Mouse (Mus musculus): ENCODE measurements around the gene Gm16223. TPM values are rescaled to one million over a fixed set of nuclear protein-coding genes. Genes with fewer than 3 reads are reported as not detected.

The Gm16223 gene
- total and polyA plus RNA-seq, 2 experiments from 2014 or later, result not detected

GRCm38 (mm10) chr5:42055151-42055550 is 12.6 kb upstream of the Gm16223 start:
- Histone ChIP-seq H3K27ac (ENCODE audit: low read depth) (no peak overlapping the region), H3K9ac (replicated peaks; ENCODE audit: low read depth, low read length) (no peak overlapping the region), H3K36me3 (replicated peaks; ENCODE audit: control insufficient read depth, insufficient read depth, low read length) (no peaks in the 10 kb centered on the region), H3K27me3 (ENCODE audit: control insufficient read depth, insufficient read depth, low read length) (no peaks in the 10 kb centered on the region), H3K4me1 (ENCODE audit: control insufficient read depth, insufficient read depth) (no peaks in the 10 kb centered on the region), H3K9me3 (replicated peaks; ENCODE audit: control insufficient read depth, low read length) (no peaks in the 10 kb centered on the region), H3K4me2 (ENCODE audit: low read depth, low read length) (no peak overlapping the region), H3K4me3 (ENCODE audit: low read depth, low read length) (no peak overlapping the region)
- ATAC-seq (ENCODE audit: insufficient read depth, low read depth) (no peak), DNase-seq (ENCODE audit: low spot score) (no peak)
- WGBS, result 82% methylated on average over 5 of the region's 5 CpGs
- no peak for TF ChIP-seq CTCF (IDR thresholded peaks at IDR 0.05; ENCODE audit: low read depth)
- TF ChIP-seq EP300 (IDR thresholded peaks at IDR 0.05; ENCODE audit: low read depth), result no peak

GRCm38 (mm10) chr5:42065090-42065489 is 2.7 kb upstream of the Gm16223 start:
- H3K36me3 ChIP-seq (replicated peaks; ENCODE audit: control insufficient read depth, insufficient read depth, low read length), result no peaks in the 10 kb centered on the region
- ATAC-seq (ENCODE audit: insufficient read depth, low read depth) (no peak), DNase-seq (ENCODE audit: low spot score) (no peak)
- H3K4me2 ChIP-seq (ENCODE audit: low read depth, low read length), result no peak overlapping the region
- no peak overlapping the region for H3K27ac ChIP-seq (ENCODE audit: low read depth)
- H3K9ac ChIP-seq (replicated peaks; ENCODE audit: low read depth, low read length), result no peak overlapping the region
- TF ChIP-seq CTCF (IDR thresholded peaks at IDR 0.05; ENCODE audit: low read depth), result no peak
- no peak for TF ChIP-seq EP300 (IDR thresholded peaks at IDR 0.05; ENCODE audit: low read depth)
- no peaks in the 10 kb centered on the region for H3K27me3 ChIP-seq (ENCODE audit: control insufficient read depth, insufficient read depth, low read length)
- 25% methylated on average over 2 of the region's 2 CpGs for WGBS
- no peak overlapping the region for H3K4me3 ChIP-seq (ENCODE audit: low read depth, low read length)
- no peaks in the 10 kb centered on the region for H3K4me1 ChIP-seq (ENCODE audit: control insufficient read depth, insufficient read depth)
- no peaks in the 10 kb centered on the region for H3K9me3 ChIP-seq (replicated peaks; ENCODE audit: control insufficient read depth, low read length)

GRCm38 (mm10) chr5:42067075-42067474 is 685 bp upstream of the Gm16223 start:
- H3K4me2 ChIP-seq (ENCODE audit: low read depth, low read length), result no peak overlapping the region
- H3K4me3 ChIP-seq (ENCODE audit: low read depth, low read length), result no peak overlapping the region
- ATAC-seq (ENCODE audit: insufficient read depth, low read depth) (no peak), DNase-seq (ENCODE audit: low spot score) (no peak)
- H3K4me1 ChIP-seq (ENCODE audit: control insufficient read depth, insufficient read depth), result no peaks in the 10 kb centered on the region
- H3K27ac ChIP-seq (ENCODE audit: low read depth), result no peak overlapping the region
- 67% methylated on average over 3 of the region's 3 CpGs for WGBS
- H3K36me3 ChIP-seq (replicated peaks; ENCODE audit: control insufficient read depth, insufficient read depth, low read length), result no peaks in the 10 kb centered on the region
- no peaks in the 10 kb centered on the region for H3K27me3 ChIP-seq (ENCODE audit: control insufficient read depth, insufficient read depth, low read length)
- no peak for TF ChIP-seq CTCF (IDR thresholded peaks at IDR 0.05; ENCODE audit: low read depth)
- no peak for TF ChIP-seq EP300 (IDR thresholded peaks at IDR 0.05; ENCODE audit: low read depth)
- no peaks in the 10 kb centered on the region for H3K9me3 ChIP-seq (replicated peaks; ENCODE audit: control insufficient read depth, low read length)
- no peak overlapping the region for H3K9ac ChIP-seq (replicated peaks; ENCODE audit: low read depth, low read length)

GRCm38 (mm10) chr5:42068188-42068579 is 424 bp downstream of the Gm16223 start:
- Histone ChIP-seq H3K9ac (replicated peaks; ENCODE audit: low read depth, low read length) (no peak overlapping the region), H3K27me3 (ENCODE audit: control insufficient read depth, insufficient read depth, low read length) (no peaks in the 10 kb centered on the region), H3K27ac (ENCODE audit: low read depth) (no peak overlapping the region), H3K4me1 (ENCODE audit: control insufficient read depth, insufficient read depth) (no peaks in the 10 kb centered on the region), H3K9me3 (replicated peaks; ENCODE audit: control insufficient read depth, low read length) (no peaks in the 10 kb centered on the region), H3K4me2 (ENCODE audit: low read depth, low read length) (no peak overlapping the region), H3K4me3 (ENCODE audit: low read depth, low read length) (no peak overlapping the region), H3K36me3 (replicated peaks; ENCODE audit: control insufficient read depth, insufficient read depth, low read length) (no peaks in the 10 kb centered on the region)
- TF ChIP-seq CTCF (IDR thresholded peaks at IDR 0.05; ENCODE audit: low read depth), result no peak
- no peak for TF ChIP-seq EP300 (IDR thresholded peaks at IDR 0.05; ENCODE audit: low read depth)
- ATAC-seq (ENCODE audit: insufficient read depth, low read depth) (no peak), DNase-seq (ENCODE audit: low spot score) (no peak)
- WGBS, result 46% methylated on average over 1 of the region's 1 CpGs

GRCm38 (mm10) chr5:42116586-42117346 is 49.0 kb downstream of the Gm16223 start:
- Histone ChIP-seq H3K4me2 (ENCODE audit: low read depth, low read length) (no peak overlapping the region), H3K9ac (replicated peaks; ENCODE audit: low read depth, low read length) (no peak overlapping the region), H3K4me3 (ENCODE audit: low read depth, low read length) (no peak overlapping the region), H3K36me3 (replicated peaks; ENCODE audit: control insufficient read depth, insufficient read depth, low read length) (no peaks in the 10 kb centered on the region), H3K4me1 (ENCODE audit: control insufficient read depth, insufficient read depth) (no peaks in the 10 kb centered on the region), H3K27ac (ENCODE audit: low read depth) (no peak overlapping the region), H3K9me3 (replicated peaks; ENCODE audit: control insufficient read depth, low read length) (no peaks in the 10 kb centered on the region), H3K27me3 (ENCODE audit: control insufficient read depth, insufficient read depth, low read length) (no peaks in the 10 kb centered on the region)
- ATAC-seq (ENCODE audit: insufficient read depth, low read depth) (no peak), DNase-seq (ENCODE audit: low spot score) (no peak)
- TF ChIP-seq CTCF (IDR thresholded peaks at IDR 0.05; ENCODE audit: low read depth), result no peak
- WGBS, result 75% methylated on average over 5 of the region's 5 CpGs

GRCm38 (mm10) chr5:42125562-42125961 is 57.8 kb downstream of the Gm16223 start:
- no peaks in the 10 kb centered on the region for H3K4me1 ChIP-seq (ENCODE audit: control insufficient read depth, insufficient read depth)
- TF ChIP-seq EP300 (IDR thresholded peaks at IDR 0.05; ENCODE audit: low read depth) (no peak), CTCF (IDR thresholded peaks at IDR 0.05; ENCODE audit: low read depth) (no peak)
- H3K27ac ChIP-seq (ENCODE audit: low read depth), result no peak overlapping the region
- H3K4me3 ChIP-seq (ENCODE audit: low read depth, low read length), result no peak overlapping the region
- no peak overlapping the region for H3K9ac ChIP-seq (replicated peaks; ENCODE audit: low read depth, low read length)
- no peak for DNase-seq (ENCODE audit: low spot score)
- ATAC-seq (ENCODE audit: insufficient read depth, low read depth), result no peak
- H3K36me3 ChIP-seq (replicated peaks; ENCODE audit: control insufficient read depth, insufficient read depth, low read length), result no peaks in the 10 kb centered on the region
- no peak overlapping the region for H3K4me2 ChIP-seq (ENCODE audit: low read depth, low read length)
- no peaks in the 10 kb centered on the region for H3K27me3 ChIP-seq (ENCODE audit: control insufficient read depth, insufficient read depth, low read length)
- H3K9me3 ChIP-seq (replicated peaks; ENCODE audit: control insufficient read depth, low read length), result no peaks in the 10 kb centered on the region

Data from heart, postnatal 0 days (tissue).